Mouse (Mus musculus) myocyte (in vitro differentiated cells): ENCODE data around the gene Slx1b. TPM values are rescaled to one million over a fixed set of nuclear protein-coding genes. Genes with fewer than 3 reads are reported as not detected.
"Not testable (repeated sequence)": the region's sequence is repeated elsewhere in the genome, so short reads cannot be mapped to it uniquely, and the experiment has no call there.

Source experiments
- H3K27me3 ChIP-seq: one replicate; pipeline ENCODE4 v1.6.1; 2011; ENCODE audit not compliant: control insufficient read depth, insufficient read depth, insufficient read length
- H3K36me3 ChIP-seq: one replicate; pipeline ENCODE4 v1.6.1; 2011; ENCODE audit not compliant: control insufficient read depth, insufficient read depth
- H3K4me2 ChIP-seq: one replicate; pipeline ENCODE4 v1.6.1; 2011; ENCODE audit warnings: low read depth, control low read depth
- H3K4me3 ChIP-seq: one replicate; pipeline ENCODE4 v1.5.1; 2011; ENCODE audit warnings: mild to moderate bottlenecking, control low read depth, moderate library complexity
- H3K79me2 ChIP-seq: one replicate; pipeline ENCODE4 v1.6.1; 2011; ENCODE audit not compliant: control insufficient read depth, insufficient read depth
- H3ac ChIP-seq: one replicate; pipeline ENCODE4 v1.6.1; 2011; ENCODE audit not compliant: control insufficient read depth, insufficient read length
- CEBPB ChIP-seq: IDR thresholded peaks from 2 replicates; pipeline ENCODE4 v1.6.1; 2011; ENCODE audit warnings: mild to moderate bottlenecking, moderate library complexity; ENCODE audit not compliant: poor library complexity, insufficient read depth, severe bottlenecking
- E2F4 ChIP-seq: IDR thresholded peaks from one replicate; pipeline ENCODE4 v1.6.1; 2011; ENCODE audit warnings: mild to moderate bottlenecking, control low read depth, moderate library complexity; ENCODE audit not compliant: insufficient read depth
- MAX ChIP-seq: IDR thresholded peaks from one replicate; pipeline ENCODE4 v1.6.1; 2011; ENCODE audit warnings: low read depth, mild to moderate bottlenecking, control low read depth
- MYOD1 ChIP-seq, 3 experiments: IDR thresholded peaks; one replicate each; pipeline ENCODE4 v1.6.1; 2011; ENCODE audit warnings: control low read depth in 2 of 3, low read depth in 2 of 3, mild to moderate bottlenecking in 2 of 3, moderate library complexity in 1 of 3; ENCODE audit not compliant: insufficient read length in 2 of 3, control insufficient read depth in 1 of 3
- MYOG ChIP-seq, 3 experiments: IDR thresholded peaks; one replicate each; pipeline ENCODE4 v1.6.1; 2011; ENCODE audit warnings: control low read depth in 2 of 3, low read depth in 2 of 3, mild to moderate bottlenecking in 2 of 3; ENCODE audit not compliant: insufficient read length in 2 of 3, control insufficient read depth in 1 of 3, insufficient read depth in 1 of 3
- POLR2A ChIP-seq: IDR thresholded peaks from one replicate; pipeline ENCODE4 v1.6.1; 2011; ENCODE audit warnings: low read depth, mild to moderate bottlenecking, control low read depth, moderate library complexity; ENCODE audit not compliant: insufficient read length
- POLR2AphosphoS2 ChIP-seq: IDR thresholded peaks from one replicate; pipeline ENCODE4 v1.6.1; 2011; ENCODE audit warnings: low read depth, control low read depth; ENCODE audit not compliant: insufficient read length
- REST ChIP-seq: IDR thresholded peaks from one replicate; pipeline ENCODE4 v1.6.1; 2011; ENCODE audit warnings: mild to moderate bottlenecking, control low read depth, moderate library complexity; ENCODE audit not compliant: insufficient read depth, insufficient read length
- SRF ChIP-seq: IDR thresholded peaks from one replicate; pipeline ENCODE4 v1.6.1; 2011; ENCODE audit warnings: low read depth; ENCODE audit not compliant: control insufficient read depth, insufficient read length
- TCF12 ChIP-seq: IDR thresholded peaks from one replicate; pipeline ENCODE4 v1.6.1; 2011; ENCODE audit warnings: mild to moderate bottlenecking, control low read depth; ENCODE audit not compliant: poor library complexity, insufficient read depth, severe bottlenecking
- TCF3 ChIP-seq: IDR thresholded peaks from one replicate; pipeline ENCODE4 v1.6.1; 2011; ENCODE audit warnings: low read depth, control low read depth; ENCODE audit not compliant: insufficient read length
- USF1 ChIP-seq: IDR thresholded peaks from one replicate; pipeline ENCODE4 v1.6.1; 2011; ENCODE audit warnings: low read depth, mild to moderate bottlenecking, control low read depth, moderate library complexity
- polyA plus RNA-seq: library from polyadenylated mRNA; unstranded; fragments of >200 nt; fragmentation: generic; extraction: Trizol; gene quantifications from one replicate; pipeline ENCODE4 v1.2.1, GENCODE M21; 2012; ENCODE audit warnings: missing spikeins

Slx1b gene
- polyA plus RNA-seq, 1 experiment, result 5.8 TPM

DNA sequence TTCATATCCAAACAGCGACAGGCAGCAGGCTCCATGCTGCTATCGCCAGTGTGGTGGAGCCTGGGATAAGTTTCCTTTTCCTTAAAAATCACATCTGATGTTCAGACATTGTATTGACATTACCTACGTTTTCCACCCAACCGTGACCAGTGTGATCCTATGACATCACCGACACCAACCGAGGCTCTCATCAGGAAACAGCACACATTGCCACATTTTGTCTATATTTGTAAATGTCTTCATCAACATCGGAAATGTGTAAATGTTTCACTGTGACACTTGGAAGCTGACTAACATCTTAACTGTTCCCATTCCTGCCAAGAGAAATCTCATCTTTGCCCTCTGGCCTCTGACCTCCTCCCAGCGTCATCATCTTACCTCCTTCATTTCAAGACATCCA is 40.5 kb upstream of the Slx1b start:
- peaks cover 6% of the 10 kb centered on the region for H3K27me3 ChIP-seq
- TF ChIP-seq MYOG (IDR thresholded peaks at IDR 0.05; ENCODE audit: control insufficient read depth in 1 of 3, insufficient read depth in 1 of 3, insufficient read length in 2 of 3, low read depth in 2 of 3), result no peak
- TF ChIP-seq POLR2AphosphoS2, result no peak
- no peak for TF ChIP-seq SRF
- no peak for TF ChIP-seq TCF3
- TF ChIP-seq USF1, result no peak
- H3K4me2 ChIP-seq, result no peak overlapping the region

DNA sequence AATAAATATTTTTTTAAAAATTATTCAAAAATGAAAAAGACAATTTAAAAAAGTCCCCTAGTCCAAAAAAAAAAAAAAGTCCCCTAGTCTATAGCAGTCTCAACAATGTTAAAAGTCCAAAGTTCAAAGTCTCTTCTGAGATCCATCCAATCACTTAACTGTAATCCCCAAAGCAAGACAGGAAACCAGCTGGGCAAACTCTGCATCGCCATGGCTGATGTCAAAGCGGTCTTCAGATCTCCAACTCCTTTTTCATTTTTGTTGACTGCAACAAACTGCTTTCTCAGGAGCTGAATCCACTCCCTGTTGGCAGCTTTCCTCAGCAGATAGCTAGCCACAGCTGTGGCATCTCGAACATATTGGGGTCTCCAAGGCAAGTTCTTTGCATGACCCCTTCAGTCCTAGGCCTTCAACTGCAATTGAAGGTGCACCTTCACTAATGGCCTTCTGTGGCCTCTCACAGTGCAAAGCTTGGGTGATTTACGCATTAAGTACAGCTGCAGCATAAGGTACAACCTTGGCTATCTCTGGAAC is 34.7 kb upstream of the Slx1b start:
- not testable (repeated sequence) for H3K36me3 ChIP-seq, H3K4me3 ChIP-seq, H3K4me2 ChIP-seq, H3K79me2 ChIP-seq, H3ac ChIP-seq
- peaks cover 12% of the 10 kb centered on the region for H3K27me3 ChIP-seq

More for the DNA sequence above, 40.5 kb upstream of the Slx1b start:
- Histone ChIP-seq H3ac (no peak overlapping the region), H3K36me3 (no peaks in the 10 kb centered on the region), H3K79me2 (no peaks in the 10 kb centered on the region), H3K4me3 (no peak overlapping the region)

DNA sequence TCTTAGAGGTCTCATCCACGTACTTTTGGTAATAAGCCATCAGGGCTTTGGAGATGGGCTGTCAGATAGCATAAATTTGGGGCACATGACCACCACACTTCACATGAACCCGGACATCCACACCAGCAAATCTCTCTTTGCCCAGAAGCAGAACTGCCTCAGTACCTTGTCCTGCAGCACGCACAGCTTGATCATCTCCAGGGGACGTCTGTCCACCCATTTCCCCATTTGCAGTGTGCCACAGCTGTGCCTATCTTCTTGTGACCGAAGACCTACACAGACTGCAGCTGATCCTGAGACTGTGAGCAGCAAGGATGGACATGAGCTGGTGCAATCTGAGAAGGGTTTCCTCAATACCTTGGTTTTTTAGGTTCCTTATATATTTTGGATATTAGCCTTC is 30.1 kb upstream of the Slx1b start:
- no peaks in the 10 kb centered on the region for H3K36me3 ChIP-seq
- TF ChIP-seq MAX, result no peak
- no peak for TF ChIP-seq TCF3
- TF ChIP-seq USF1, result no peak
- no peak for TF ChIP-seq MYOD1 (IDR thresholded peaks at IDR 0.05; ENCODE audit: control insufficient read depth in 1 of 3, insufficient read length in 2 of 3, low read depth in 2 of 3)
- no peak for TF ChIP-seq MYOG (IDR thresholded peaks at IDR 0.05; ENCODE audit: control insufficient read depth in 1 of 3, insufficient read depth in 1 of 3, insufficient read length in 2 of 3, low read depth in 2 of 3)
- no peak for TF ChIP-seq TCF12
- TF ChIP-seq REST, result no peak
- TF ChIP-seq E2F4, result no peak
- no peak for TF ChIP-seq POLR2AphosphoS2
- no peak for TF ChIP-seq POLR2A
- TF ChIP-seq CEBPB, result no peak
- TF ChIP-seq SRF, result no peak
- no peak overlapping the region for H3K4me3 ChIP-seq
- no peak overlapping the region for H3ac ChIP-seq
- no peaks in the 10 kb centered on the region for H3K79me2 ChIP-seq
- H3K27me3 ChIP-seq, result peaks cover 2% of the 10 kb centered on the region
- no peak overlapping the region for H3K4me2 ChIP-seq

DNA sequence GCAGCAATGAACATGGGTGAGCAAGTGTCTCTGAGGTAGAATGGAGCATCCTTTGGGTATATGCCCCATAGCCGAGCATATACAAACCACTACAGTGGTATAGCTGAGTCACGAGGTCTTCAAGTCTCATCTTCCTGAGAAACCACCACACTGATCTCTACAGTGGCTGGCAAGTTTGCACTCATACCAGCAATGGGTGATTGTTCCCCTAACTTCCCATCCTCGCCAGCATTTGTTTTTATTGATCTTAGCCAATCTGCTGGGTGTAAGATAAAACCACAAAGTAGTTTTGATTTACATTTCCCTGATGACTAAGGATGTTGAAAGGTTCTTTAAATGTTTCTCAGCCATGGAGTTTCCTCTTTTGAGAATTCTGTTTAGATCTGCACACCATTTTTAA is 29.5 kb upstream of the Slx1b start:
- Histone ChIP-seq H3ac (no peak overlapping the region), H3K79me2 (no peaks in the 10 kb centered on the region), H3K4me3 (no peak overlapping the region), H3K4me2 (no peak overlapping the region), H3K27me3 (no peaks in the 10 kb centered on the region), H3K36me3 (no peaks in the 10 kb centered on the region)
- TF ChIP-seq SRF, result no peak
- no peak for TF ChIP-seq MYOG (IDR thresholded peaks at IDR 0.05; ENCODE audit: control insufficient read depth in 1 of 3, insufficient read depth in 1 of 3, insufficient read length in 2 of 3, low read depth in 2 of 3)
- TF ChIP-seq TCF12, result no peak
- TF ChIP-seq USF1, result no peak
- no peak for TF ChIP-seq TCF3
- no peak for TF ChIP-seq E2F4
- TF ChIP-seq CEBPB, result no peak
- TF ChIP-seq MYOD1 (IDR thresholded peaks at IDR 0.05; ENCODE audit: control insufficient read depth in 1 of 3, insufficient read length in 2 of 3, low read depth in 2 of 3), result no peak
- no peak for TF ChIP-seq REST

DNA sequence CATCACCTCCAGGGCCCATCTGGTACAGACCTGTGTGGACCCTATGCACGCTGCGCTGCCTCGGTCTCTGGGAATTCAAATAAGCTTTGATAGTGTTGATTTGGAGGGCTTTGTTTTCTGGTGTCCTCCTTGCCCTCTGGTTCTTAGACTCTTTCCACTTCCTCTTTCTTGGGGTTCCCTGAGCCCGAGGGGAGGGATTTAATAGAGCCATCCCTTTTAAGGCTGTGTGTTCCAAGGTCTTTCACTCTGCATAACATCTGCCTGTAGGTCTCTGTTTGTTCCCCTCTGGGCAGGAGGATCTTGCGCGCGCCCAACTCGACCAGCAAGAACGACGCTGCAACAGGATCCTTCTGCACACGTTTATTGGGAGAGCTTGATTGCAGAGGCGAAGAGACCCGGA is 26.1 kb upstream of the Slx1b start:
- Histone ChIP-seq H3K79me2 (no peaks in the 10 kb centered on the region), H3K4me2 (no peak overlapping the region), H3ac (no peak overlapping the region), H3K36me3 (no peaks in the 10 kb centered on the region), H3K27me3 (no peaks in the 10 kb centered on the region), H3K4me3 (no peak overlapping the region)
- TF ChIP-seq TCF12 (no peak), POLR2AphosphoS2 (no peak), E2F4 (no peak), USF1 (no peak), MYOG (IDR thresholded peaks at IDR 0.05; ENCODE audit: control insufficient read depth in 1 of 3, insufficient read depth in 1 of 3, insufficient read length in 2 of 3, low read depth in 2 of 3) (no peak), TCF3 (no peak), SRF (no peak), POLR2A (no peak), CEBPB (no peak), MAX (no peak), REST (no peak), MYOD1 (IDR thresholded peaks at IDR 0.05; ENCODE audit: control insufficient read depth in 1 of 3, insufficient read length in 2 of 3, low read depth in 2 of 3) (no peak)
